Mouse (Mus musculus): ENCODE data around the gene Spty2d1. TPM values are rescaled to one million over a fixed set of nuclear protein-coding genes. Genes with fewer than 3 reads are reported as not detected.

Gene Spty2d1
- total RNA-seq, 1 experiment from 2014 or later, result 60.5 TPM

Other genes starting within 250 kb of the Spty2d1 start
- gene Hps5, start 212.3 kb downstream of the Spty2d1 start, total RNA-seq (2017), result 48.5 and 56.5 TPM in 2 replicates
- gene Gtf2h1, start 212.3 kb downstream of the Spty2d1 start, total RNA-seq (2017), result 46.4 and 57.8 TPM in 2 replicates
- 195 and 216 TPM in 2 replicates for gene Ldha, start 166.9 kb downstream of the Spty2d1 start, total RNA-seq (2017)
- gene Ldhc, start 147.2 kb downstream of the Spty2d1 start, total RNA-seq (2017), result 2.0 TPM in 1 of 2 replicates, not detected in the other
- 41.5 and 51.0 TPM in 2 replicates for gene Tsg101, start 88.4 kb downstream of the Spty2d1 start, total RNA-seq (2017)
- gene Uevld, start 49.9 kb downstream of the Spty2d1 start, total RNA-seq (2017), result 5.3 and 6.9 TPM in 2 replicates
- gene Gm9999, start 24.8 kb downstream of the Spty2d1 start, total RNA-seq (2017), result not detected in 2 replicates
- gene Tmem86a, start 42.2 kb upstream of the Spty2d1 start, total RNA-seq (2017), result 1.1 and 1.4 TPM in 2 replicates
- gene Ptpn5, start 125.3 kb upstream of the Spty2d1 start, total RNA-seq (2017), result not detected in 2 replicates
- gene Mrgpra6, start 196.5 kb upstream of the Spty2d1 start, total RNA-seq (2017), result not detected in 2 replicates
- not detected in 2 replicates for gene Mrgpra9, start 244.4 kb upstream of the Spty2d1 start, total RNA-seq (2017)

Data from neutrophil, adult 5-6 weeks (primary cell).